Mouse (Mus musculus): ENCODE measurements around the gene Fam173b.

DNA sequence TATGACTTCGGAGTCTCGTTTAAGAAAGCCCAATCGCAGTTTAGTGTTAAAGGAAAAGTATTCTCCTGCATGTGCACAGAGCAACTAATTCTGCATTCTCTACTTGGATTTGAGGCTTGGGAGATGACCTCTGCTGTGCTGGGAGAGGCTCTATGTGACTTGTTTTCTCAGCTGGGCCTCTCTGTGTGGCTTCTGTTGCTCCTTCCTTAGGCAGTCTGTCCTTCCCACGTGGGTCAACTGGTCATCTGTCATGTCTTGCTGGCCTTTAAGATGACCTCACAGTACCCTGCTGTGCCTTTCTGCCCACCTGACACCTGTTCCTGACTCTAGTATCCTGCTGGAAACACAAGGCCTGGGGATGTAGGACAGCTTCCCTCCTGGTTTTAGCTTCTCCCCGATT lies 25.6 kb upstream of the Fam173b start:
- TF ChIP-seq EP300 (IDR thresholded peaks at IDR 0.05; ENCODE audit: low read depth) (no peak), CTCF (IDR thresholded peaks at IDR 0.05; ENCODE audit: low read depth) (no peak)
